Mouse (Mus musculus) liver (tissue): Measurements from ENCODE around the gene F830045P16Rik.

Experiments used
- DNase-seq: peaks from one replicate; pipeline ENCODE4 v3.0.0-alpha.2; 2020; ENCODE audit warnings: mixed read lengths

The F830045P16Rik gene

GRCm38 (mm10) chr2:129536377-129536776 lies at the start of gene F830045P16Rik:
Gene F830045P16Rik (minus strand): TSS chr2:129536602.
- no peak for DNase-seq

DNA sequence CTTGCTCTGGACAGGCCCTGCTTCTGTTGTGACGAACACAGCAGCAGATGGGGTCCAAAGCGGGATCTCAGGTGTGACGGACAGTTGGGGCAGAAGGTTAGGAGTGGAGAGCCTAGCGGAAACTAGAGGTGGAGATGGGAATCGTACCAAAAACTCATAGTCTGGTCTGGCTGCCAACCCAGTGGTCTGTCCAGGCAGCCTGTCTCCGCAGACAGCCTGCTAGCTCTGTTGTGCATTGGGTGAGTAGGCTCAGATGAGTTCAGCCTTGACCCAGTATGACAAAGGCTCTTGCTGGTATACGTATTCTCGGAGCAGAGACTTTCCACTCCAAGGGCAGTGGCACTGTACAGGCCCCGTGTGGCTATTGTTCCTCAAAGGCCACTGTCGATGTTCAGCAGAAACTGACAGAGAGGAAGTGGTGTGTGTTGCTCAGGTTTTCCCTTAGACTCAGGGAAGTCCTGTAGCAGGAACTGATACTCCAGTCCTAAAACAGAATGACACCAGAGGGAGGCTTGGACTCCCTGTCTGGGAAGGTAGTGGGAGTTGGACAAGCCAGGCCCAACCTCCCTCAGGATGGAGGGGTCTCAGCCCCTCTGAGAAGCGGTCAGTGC lies 49.6 kb upstream of the F830045P16Rik start:
- DNase-seq = no peak

DNA sequence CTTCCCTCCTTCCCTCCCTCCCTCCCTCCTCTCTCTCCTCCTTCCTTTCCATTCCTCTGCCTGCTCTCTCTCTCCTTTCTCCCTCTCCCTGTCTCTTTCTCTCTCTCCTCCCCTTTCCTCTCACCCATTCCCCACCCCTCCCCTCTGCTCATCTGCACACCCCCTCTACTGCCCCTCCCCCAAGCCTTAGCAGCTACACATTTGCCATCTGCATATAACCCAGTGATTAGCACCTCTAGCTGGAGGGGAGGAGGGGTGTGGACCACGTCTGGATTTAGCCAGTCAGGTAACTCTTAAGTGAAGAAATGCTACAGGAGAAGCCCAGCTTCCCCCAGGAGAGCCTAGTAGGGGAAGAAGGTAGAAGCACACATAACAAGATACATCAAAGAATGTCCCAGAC lies 48.5 kb upstream of the F830045P16Rik start:
- no peak for DNase-seq

DNA sequence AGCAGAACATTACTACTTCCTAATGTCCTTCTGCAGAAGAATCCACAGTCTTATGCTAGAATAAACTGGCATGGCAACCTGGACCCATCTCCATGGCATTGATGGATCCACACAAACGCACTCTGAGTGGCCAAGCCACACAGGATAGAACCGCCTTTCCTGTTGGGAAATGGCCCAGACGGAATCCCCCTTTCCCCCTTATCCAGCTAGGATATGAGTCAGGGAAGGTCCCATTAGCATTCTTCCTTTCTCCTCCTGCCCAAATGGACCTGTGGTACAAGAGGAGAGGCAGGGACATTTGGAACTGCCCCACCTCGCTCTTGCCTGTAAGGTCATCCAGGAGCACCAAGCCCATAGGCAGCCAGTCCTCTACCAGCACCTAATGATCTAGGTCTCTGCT lies 45.9 kb upstream of the F830045P16Rik start:
- no peak for DNase-seq

- no peak for DNase-seq
These were observed 45.4 kb upstream of the F830045P16Rik start for GRCm38 (mm10) chr2:129581826-129582225.

GRCm38 (mm10) chr2:129580656-129581055 lies 44.3 kb upstream of the F830045P16Rik start:
- DNase-seq = no peak

DNA sequence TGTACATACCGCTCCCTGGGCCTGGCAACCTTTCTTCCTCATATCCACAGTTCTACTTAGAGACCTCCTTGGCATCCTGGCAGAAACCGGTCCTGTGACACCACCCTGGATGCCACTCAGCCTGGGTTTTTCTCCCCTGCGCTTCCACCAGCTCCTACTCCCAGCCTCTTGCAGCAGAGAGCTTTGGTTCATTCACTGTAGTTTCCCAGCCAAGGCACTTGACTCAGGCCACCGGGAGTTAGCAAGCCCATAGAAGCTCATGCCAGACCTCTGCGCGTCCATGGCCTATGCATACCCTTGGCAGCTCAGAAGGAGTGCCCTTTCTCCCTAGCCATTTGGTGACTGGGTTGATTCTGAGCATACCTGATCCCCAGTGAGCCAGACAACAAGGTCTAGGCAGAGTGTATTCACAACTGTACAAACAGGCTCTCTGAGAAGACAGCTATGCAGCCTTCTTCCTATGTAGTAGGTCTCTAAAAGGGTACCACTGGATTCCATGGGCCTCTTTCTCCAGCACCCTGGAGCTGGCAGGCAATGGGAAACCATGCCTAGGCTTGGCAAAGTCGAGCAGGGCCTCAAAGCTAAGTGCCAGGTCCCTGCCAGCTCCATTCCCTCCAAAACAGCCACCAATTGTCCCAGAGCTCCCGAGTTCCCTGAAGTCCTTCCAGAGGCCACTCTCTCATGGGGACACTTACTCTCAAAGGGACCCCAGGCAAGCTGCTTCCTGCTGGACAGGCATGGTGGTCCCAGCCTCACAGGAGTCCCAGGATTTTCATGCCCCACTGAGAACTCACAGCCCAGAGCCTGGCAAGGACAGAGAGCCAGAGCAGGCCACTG lies 40.4 kb upstream of the F830045P16Rik start:
- DNase-seq = no peak

DNA sequence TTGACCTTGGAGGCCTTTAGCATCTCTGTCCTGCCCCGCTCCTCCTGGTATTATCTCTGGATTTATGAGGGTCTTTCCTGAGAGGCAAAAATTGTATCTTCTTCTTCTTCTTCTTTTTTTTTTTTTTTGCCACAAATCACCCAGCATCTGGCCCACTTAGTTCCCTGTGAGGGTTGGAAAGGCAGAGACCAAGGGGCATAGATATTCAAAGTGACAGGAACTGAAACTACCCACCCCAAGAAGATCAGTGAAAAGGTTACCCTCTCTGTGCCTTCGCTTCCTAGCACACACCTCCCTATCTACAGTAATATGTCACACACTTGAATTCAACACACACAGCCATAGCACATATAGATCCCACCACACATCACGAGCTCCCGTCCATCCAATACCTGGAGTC lies 38.7 kb upstream of the F830045P16Rik start:
- no peak for DNase-seq

DNA sequence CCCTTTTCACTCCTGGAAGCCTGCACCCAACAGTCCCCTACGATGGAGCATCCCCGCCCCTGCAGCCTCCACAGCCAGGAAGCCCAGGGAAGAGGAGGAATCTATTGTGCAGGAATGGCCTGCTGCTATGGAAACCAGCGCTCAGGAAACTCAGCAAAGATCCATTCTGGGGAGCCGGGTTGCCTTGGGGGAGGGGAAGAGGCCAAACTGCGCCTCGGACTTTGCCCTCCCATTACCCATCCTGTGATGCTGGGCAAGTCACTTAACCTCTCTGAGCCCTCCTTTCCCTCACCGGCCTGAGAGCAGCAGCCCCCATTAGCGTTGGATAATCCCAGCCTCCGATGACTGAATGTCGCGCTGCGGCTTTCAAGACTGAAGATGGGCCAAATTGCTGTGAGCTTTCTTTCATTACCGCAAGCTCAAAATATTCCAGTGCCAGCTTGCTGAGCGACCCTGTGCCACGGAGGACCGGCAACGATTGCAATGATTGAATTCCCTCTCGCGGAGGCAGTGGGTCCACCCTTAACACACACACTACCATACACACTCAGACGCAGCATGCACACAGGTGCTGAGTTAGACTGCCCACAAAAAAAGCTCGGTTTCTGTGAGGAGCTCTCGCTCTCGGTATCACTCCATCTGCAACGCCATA lies 38.1 kb upstream of the F830045P16Rik start:
- DNase-seq = no peak

GRCm38 (mm10) chr2:129573701-129574273 lies 37.4 kb upstream of the F830045P16Rik start:
- DNase-seq = no peak

DNA sequence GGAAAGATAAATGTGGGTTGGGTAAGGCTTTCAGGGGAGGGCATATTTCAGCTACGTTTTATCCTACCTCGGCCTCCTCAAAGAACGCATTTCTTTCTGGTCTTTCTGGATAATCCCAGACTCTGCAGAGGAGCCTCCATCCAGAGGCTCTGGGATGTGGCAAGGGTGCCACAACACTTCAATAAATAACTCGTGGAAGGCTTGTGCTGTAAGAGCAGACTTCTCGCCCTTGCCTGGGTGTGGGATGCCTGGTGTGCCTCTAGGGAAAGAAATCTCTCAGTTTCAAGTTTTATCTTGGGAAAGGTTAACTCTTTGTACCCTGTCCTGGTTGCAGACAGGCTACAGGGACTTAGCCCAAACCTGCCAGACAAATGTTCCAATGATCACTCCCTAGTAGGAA lies 33.2 kb upstream of the F830045P16Rik start:
- DNase-seq = no peak

DNA sequence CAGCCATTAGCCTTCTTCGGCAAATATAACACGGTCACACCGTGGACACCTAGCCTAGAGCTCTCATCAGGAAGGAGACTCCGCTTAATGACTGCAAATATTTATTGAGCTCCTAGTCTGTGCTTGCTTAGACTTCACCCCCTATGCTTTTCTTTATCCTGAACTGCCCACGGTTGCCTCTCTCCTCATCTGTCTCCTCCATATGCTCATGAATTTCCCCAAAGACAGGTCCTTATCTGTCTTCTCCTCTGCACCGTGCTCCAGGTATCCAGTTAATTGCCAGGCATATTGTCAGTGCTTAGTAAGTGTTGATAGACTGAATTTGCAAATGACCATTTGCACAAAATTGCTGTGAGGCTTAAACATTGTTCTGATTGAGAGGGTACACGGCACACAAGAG lies 32.7 kb upstream of the F830045P16Rik start:
- DNase-seq = no peak

DNA sequence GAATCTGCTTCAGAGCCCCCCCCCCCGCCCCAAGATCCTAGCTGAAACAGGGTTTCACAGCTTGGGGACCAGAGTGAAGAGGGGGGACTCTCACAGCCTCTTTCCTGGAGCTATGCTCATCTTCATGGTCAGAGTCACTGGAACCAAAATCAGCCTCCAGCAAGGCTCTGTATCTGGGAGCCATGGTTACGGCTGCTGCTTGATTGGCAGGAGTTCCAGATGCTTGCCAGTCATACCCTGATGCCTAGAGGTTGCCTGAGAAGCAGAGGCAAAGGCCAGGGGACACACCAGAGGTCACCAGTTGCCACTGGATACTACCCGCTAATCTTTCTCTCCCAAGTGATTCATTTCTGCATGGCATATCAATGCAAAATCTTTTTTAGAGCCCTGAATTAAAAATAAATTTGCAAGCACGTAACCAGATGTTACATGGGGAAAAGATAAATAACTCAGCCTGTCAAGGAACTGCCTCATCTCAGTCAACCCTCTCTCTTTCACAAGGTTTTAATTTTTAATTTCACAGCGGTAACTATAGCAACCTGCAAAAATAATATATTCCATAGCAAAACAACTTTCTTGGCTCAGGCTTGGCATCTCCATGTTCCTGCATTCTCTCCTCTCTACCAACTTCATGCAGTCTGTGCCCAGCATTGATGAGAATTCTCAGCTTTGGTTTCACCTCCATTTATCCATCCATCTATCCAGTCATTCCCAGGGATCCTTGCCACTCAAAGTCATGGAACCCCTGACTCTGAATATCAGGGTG lies 27.7 kb upstream of the F830045P16Rik start:
- DNase-seq = no peak

- no peak for DNase-seq
These were observed 25.4 kb upstream of the F830045P16Rik start for GRCm38 (mm10) chr2:129561796-129562195.

DNA sequence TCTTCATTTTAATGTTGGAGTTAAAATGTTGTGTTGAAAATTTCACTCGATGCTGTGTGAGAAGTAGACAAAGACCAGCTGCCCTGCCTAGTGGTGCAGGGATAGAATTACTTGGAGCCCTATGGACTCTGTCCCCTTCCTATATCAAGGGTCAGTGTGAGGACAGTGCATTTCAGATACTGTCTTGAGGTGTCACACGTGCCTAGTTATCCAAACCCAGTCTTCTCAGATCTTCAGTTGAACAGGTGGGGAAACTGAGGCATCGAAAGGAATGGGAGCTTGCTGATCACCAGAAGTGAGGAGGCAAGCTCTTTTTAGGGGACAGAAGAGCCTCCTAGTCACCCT lies 22.4 kb upstream of the F830045P16Rik start:
- DNase-seq = no peak

- DNase-seq = no peak
These were observed 21.8 kb upstream of the F830045P16Rik start for GRCm38 (mm10) chr2:129558008-129558874.

- no peak for DNase-seq
These were observed 19.7 kb upstream of the F830045P16Rik start for GRCm38 (mm10) chr2:129556081-129556480.

- DNase-seq = no peak
These were observed 14.4 kb upstream of the F830045P16Rik start for GRCm38 (mm10) chr2:129550781-129551180.

GRCm38 (mm10) chr2:129549537-129550135 lies 13.2 kb upstream of the F830045P16Rik start:
- DNase-seq = no peak

DNA sequence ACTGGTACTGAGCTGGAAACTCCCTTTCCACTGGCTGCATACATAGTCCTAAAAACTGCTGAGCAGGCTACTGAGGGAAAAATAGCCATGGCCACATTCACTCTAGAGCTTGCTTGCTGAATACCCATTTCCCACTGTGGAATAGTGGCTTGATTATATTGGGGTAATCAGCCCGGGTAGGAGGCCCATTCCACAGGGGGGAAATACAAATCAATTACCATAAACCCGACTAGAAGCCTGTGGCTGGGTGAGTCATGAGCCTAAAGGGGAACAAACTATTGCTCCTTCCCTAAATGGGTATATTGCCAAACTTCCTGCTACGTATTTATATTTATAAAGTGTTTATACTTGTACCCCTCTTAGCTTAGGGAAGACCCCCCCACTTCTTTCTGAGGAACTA lies 10.4 kb upstream of the F830045P16Rik start:
- no peak for DNase-seq

DNA sequence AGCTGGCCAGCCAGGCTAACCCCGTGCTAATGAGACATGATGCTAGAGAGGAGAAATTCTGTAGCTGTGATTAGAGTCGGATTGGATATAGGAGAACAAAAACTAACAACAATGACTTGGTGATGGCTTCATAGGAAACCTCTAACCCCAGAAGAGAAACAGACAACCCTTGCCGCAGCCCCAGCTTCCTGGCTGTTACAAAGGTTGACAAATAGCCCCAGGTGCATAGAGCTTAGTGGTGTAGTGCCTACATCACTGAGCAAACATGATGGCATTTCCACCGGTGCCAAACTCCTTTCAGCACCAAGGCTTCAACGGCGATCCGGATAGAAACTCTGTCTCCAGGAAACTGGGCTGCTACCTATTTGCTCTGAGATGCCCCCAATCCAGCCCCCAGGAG lies 9.2 kb upstream of the F830045P16Rik start:
- no peak for DNase-seq
